Mouse (Mus musculus) heart, postnatal 0 days (tissue): ENCODE measurements around the gene Rai1. TPM values are rescaled to one million over a fixed set of nuclear protein-coding genes. Genes with fewer than 3 reads are reported as not detected.

ENCODE experiments used
- ATAC-seq: fragments of 200-750 bp; cut with Nextera tagmentation; 2 replicates; pipeline ENCODE4 v1.8.0; 2017; ENCODE audit warnings: low read depth, moderate number of reproducible peaks, moderate library complexity; ENCODE audit not compliant: insufficient read depth
- DNase-seq: peaks from one replicate; pipeline ENCODE4 v3.0.0-alpha.2; 2016; ENCODE audit warnings: low spot score
- H3K27ac ChIP-seq: fragments of 300-500 bp; sonication (generic); 2 replicates; pipeline ENCODE4 v1.5.1; 2014; ENCODE audit warnings: low read depth, mild to moderate bottlenecking
- H3K27me3 ChIP-seq: fragments of 300-500 bp; sonication (generic); 2 replicates; pipeline ENCODE4 v1.6.1; 2014; ENCODE audit warnings: low read length, mixed read lengths; ENCODE audit not compliant: control insufficient read depth, insufficient read depth
- H3K36me3 ChIP-seq: fragments of 300-500 bp; sonication (generic); replicated peaks from 2 replicates; pipeline ENCODE4 v1.6.1; 2014; ENCODE audit warnings: low read length, mixed read lengths; ENCODE audit not compliant: control insufficient read depth, insufficient read depth
- H3K4me1 ChIP-seq: fragments of 300-500 bp; sonication (generic); 2 replicates; pipeline ENCODE4 v1.6.1; 2014; ENCODE audit warnings: antibody characterized with exemption; ENCODE audit not compliant: control insufficient read depth, insufficient read depth
- H3K4me2 ChIP-seq: fragments of 300-500 bp; sonication (generic); 2 replicates; pipeline ENCODE4 v1.6.1; 2014; ENCODE audit warnings: low read depth, mild to moderate bottlenecking, low read length, moderate library complexity
- H3K4me3 ChIP-seq: fragments of 300-500 bp; sonication (generic); 2 replicates; pipeline ENCODE4 v1.5.1; 2014; ENCODE audit warnings: low read depth, low read length
- H3K9ac ChIP-seq: fragments of 300-500 bp; sonication (generic); replicated peaks from 2 replicates; pipeline ENCODE4 v1.6.1; 2014; ENCODE audit warnings: low read depth, low read length, mixed read lengths
- H3K9me3 ChIP-seq: fragments of 300-500 bp; sonication (generic); replicated peaks from 2 replicates; pipeline ENCODE4 v1.6.1; 2016; ENCODE audit warnings: low read length; ENCODE audit not compliant: control insufficient read depth
- CTCF ChIP-seq: IDR thresholded peaks from 2 replicates; pipeline ENCODE4 v1.5.1; 2016; ENCODE audit warnings: antibody characterized with exemption, control low read depth, low read depth
- EP300 ChIP-seq: IDR thresholded peaks from 2 replicates; pipeline ENCODE4 v1.6.1; 2016; ENCODE audit warnings: antibody characterized with exemption, low read depth
- WGBS: fragments of 180-500 bp; shearing (Covaris S2); extraction: QIAGEN DNeasy Blood & Tissue Kit; methylation state at CpG from one replicate; pipeline ENCODE4 v1.1.7; 2014; 5-methylcytosine and 5-hydroxymethylcytosine counted together
- polyA plus RNA-seq: library from polyadenylated mRNA; unstranded; fragments of >200 nt; fragmentation: Nextera tagmentation; extraction: Ambion mirVana; gene quantifications from 2 replicates; pipeline ENCODE4 v1.2.1, GENCODE M21; 2015
- total RNA-seq: library from RNA; depleted of rRNA; stranded (reverse); fragments of >200 nt; gene quantifications from 2 replicates; pipeline ENCODE4 v1.2.3, GENCODE M21; 2014; ENCODE audit warnings: low replicate concordance

The Rai1 gene
- total and polyA plus RNA-seq, 2 experiments from 2014 or later: 10.2 to 28.1 TPM

DNA sequence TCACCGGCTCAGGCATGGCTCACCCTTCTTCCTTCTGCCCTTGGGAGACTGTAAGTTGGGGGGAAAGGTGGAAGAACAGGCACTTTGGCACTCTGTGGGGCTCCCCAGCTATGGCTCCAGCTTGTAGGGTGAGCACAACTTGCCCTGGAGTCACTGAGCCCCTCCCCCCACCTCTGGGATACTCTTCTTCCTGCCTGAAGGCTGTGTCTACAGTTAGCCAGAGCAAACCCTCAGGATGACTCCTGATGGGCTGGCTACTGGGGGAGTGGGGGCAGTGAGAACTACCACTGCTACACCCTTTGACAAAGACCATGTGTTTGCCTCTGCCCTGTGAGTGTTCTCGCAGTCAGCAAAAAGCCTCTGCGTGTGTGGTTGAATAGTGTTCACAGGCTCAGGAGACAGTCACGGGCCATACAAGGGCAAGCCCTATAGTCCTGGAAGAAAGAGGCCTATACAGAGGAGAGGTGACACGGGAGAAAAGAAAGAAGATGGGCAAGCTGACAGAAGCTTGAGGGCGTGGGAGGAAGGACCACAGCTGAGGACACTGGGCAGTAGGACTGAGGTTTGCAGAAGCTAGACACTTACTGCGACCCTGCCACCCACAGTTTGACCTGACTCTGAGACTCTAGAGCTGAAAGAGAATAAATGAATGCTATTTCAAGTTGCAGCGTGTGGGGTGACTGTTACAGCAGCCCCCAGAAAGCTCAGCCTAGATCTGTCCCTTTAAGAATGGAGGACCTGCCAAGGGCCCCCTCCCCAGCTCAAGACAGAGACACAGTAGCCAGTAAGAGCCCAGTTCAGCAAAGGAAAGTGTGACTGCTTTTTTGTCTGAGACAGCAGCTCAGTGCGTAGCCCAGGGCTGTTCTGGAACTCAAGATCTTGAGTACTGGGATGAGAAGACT lies 9.7 kb upstream of the Rai1 start:
- 62% methylated on average over 9 of the region's 9 CpGs for WGBS
- no peaks in the 10 kb centered on the region for H3K36me3 ChIP-seq
- no peak overlapping the region for H3K4me2 ChIP-seq
- no peak for ATAC-seq
- TF ChIP-seq EP300 (no peak), CTCF (no peak)
- H3K4me1 ChIP-seq: peaks cover 28% of the 10 kb centered on the region
- H3K27me3 ChIP-seq: no peaks in the 10 kb centered on the region
- no peak overlapping the region for H3K4me3 ChIP-seq
- H3K9me3 ChIP-seq: no peaks in the 10 kb centered on the region
- H3K27ac ChIP-seq: no peak overlapping the region
- no peak overlapping the region for H3K9ac ChIP-seq
- no peak for DNase-seq

DNA sequence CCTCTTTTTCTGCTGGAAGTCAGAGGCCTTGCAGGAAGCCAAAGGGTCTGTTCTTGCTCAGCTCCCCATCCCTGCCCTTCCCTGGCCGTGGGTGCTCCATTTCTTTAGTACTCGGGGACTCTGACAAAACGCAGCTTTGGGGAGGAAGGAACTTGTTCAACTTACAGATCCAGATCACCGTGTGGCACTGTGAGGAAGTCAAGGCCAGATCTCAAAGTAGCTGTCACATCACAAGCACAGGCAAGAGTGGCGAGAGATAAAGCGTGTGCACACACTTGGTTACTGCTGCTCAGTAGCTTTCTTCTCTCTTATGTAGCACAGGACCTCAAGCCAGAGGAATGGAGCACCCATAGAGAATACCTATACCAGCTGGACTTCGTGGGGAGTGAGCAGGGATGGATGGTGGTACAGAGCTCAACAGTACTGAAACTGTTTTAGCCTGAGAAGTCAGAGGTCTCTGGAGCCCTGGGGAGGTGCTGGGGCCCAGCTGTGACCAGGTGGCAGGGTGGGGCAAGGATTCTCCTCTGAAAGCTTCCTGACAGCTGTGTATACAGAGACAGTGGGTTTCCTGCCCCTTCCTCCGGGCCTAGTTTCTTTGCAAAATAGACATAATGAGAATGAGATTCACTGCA lies 5.1 kb upstream of the Rai1 start:
- H3K36me3 ChIP-seq: no peaks in the 10 kb centered on the region
- H3K27ac ChIP-seq: peak overlapping the region; percentile 66; the same call in 1 of the 2 replicates
- no peak overlapping the region for H3K4me2 ChIP-seq
- peaks cover 16% of the 10 kb centered on the region; the same call in 1 of the 2 replicates for H3K4me1 ChIP-seq
- no peaks in the 10 kb centered on the region for H3K27me3 ChIP-seq
- DNase-seq (no peak), ATAC-seq (no peak)
- no peak for TF ChIP-seq EP300
- TF ChIP-seq CTCF: no peak
- WGBS: 43% methylated on average over 8 of the region's 8 CpGs
- no peaks in the 10 kb centered on the region for H3K9me3 ChIP-seq
- H3K4me3 ChIP-seq: no peak overlapping the region
- H3K9ac ChIP-seq: no peak overlapping the region

DNA sequence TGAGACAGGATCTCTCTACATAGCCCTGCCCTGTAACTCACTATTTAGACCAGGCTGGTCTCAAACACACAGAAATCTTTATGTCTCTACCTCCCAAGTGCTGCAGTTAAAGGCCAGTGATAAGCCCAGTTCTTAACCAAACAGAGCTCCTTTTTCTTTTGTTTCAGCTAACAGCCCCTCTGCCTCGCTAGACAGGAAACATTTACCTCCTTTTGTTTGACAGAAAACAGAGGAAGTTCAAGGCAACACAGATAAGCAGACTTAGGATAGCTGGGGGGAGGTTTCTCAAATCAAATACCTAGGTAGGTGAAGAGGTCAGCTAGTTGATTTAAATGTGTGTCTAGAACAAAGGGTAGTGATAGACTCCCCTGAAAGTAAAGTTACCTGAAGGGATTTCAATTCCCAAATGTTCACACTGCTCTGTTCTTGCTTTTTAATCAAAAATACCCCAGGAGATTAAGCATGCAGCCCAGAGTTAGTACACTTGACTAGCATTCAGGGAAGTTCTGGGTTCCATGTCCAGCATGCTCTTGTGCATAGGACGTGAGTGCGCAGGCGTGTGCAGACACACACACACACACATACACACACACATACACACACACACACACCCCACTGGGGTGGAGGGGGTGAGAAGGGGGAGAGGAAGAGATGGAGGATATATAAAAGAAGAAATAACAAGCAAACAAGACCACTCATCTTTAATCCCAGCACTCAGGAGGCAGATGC lies 3.8 kb upstream of the Rai1 start:
- DNase-seq (no peak), ATAC-seq (no peak)
- no peak overlapping the region for H3K9ac ChIP-seq
- WGBS: 70% methylated on average over 4 of the region's 4 CpGs
- H3K27ac ChIP-seq: peak overlapping the region; percentile 50; the same call in 1 of the 2 replicates
- no peak overlapping the region for H3K4me2 ChIP-seq
- H3K9me3 ChIP-seq: no peaks in the 10 kb centered on the region
- no peaks in the 10 kb centered on the region for H3K36me3 ChIP-seq
- H3K4me1 ChIP-seq: peaks cover 13% of the 10 kb centered on the region; the same call in 1 of the 2 replicates
- no peaks in the 10 kb centered on the region for H3K27me3 ChIP-seq
- no peak for TF ChIP-seq EP300
- no peak for TF ChIP-seq CTCF
- H3K4me3 ChIP-seq: no peak overlapping the region

GRCm38 (mm10) chr11:60101986-60102385 lies 2.8 kb upstream of the Rai1 start:
- 90% methylated on average over 4 of the region's 4 CpGs for WGBS
- no peak overlapping the region for H3K27ac ChIP-seq
- DNase-seq: no peak

DNA sequence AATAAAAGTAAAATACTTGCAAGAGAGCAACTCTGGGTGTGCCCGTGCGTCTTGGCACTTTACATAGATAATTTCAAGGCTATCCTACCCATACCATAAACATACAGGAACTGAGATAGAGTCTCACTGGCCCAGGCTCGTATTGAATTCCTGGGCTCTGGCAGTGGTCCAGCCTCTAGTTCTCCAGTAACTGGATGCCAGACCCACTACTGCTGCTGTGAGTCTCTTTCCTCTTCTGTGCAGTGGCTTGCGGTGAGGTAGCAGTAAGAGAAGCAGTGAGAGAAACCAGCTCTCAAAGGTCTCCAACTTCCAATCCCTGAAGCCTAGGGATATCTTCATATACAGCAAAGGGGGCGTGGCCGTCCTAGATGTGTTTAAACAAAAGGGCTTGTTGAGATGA lies 2.1 kb upstream of the Rai1 start:
- Histone ChIP-seq H3K27ac (no peak overlapping the region), H3K4me3 (no peak overlapping the region), H3K9ac (no peak overlapping the region), H3K36me3 (no peaks in the 10 kb centered on the region), H3K9me3 (no peaks in the 10 kb centered on the region), H3K4me1 (peaks cover 24% of the 10 kb centered on the region), H3K4me2 (no peak overlapping the region), H3K27me3 (no peaks in the 10 kb centered on the region)
- TF ChIP-seq EP300 (no peak), CTCF (no peak)
- ATAC-seq (no peak), DNase-seq (no peak)
- 33% methylated on average over 6 of the region's 6 CpGs for WGBS

More at GRCm38 (mm10) chr11:60101986-60102385, 2.8 kb upstream of the Rai1 start:
- Histone ChIP-seq H3K9ac (no peak overlapping the region), H3K27me3 (no peaks in the 10 kb centered on the region), H3K36me3 (no peaks in the 10 kb centered on the region), H3K4me2 (no peak overlapping the region), H3K9me3 (no peaks in the 10 kb centered on the region), H3K4me1 (peaks cover 17% of the 10 kb centered on the region), H3K4me3 (no peak overlapping the region)
- ATAC-seq: no peak
- TF ChIP-seq CTCF: no peak
- TF ChIP-seq EP300: no peak
